Mouse (Mus musculus) midbrain, embryonic 11.5 days (tissue): Measurements from ENCODE around the gene Ppp2r5e. TPM values are rescaled to one million over a fixed set of nuclear protein-coding genes. Genes with fewer than 3 reads are reported as not detected.

Experiments
- ATAC-seq: fragments of 200-750 bp; cut with Nextera tagmentation; 2 replicates; pipeline ENCODE4 v1.8.0; 2017; ENCODE audit warnings: moderate TSS enrichment, moderate library complexity; ENCODE audit not compliant: low FRiP score
- DNase-seq: peaks from one replicate; pipeline ENCODE4 v3.0.0; 2015; ENCODE audit warnings: low spot score; ENCODE audit errors: missing footprints
- H3K27ac ChIP-seq: fragments of 300-500 bp; sonication (generic); 2 replicates; pipeline ENCODE4 v1.5.1; 2014; ENCODE audit warnings: low read depth, low read length
- H3K27me3 ChIP-seq: fragments of 300-500 bp; sonication (generic); 2 replicates; pipeline ENCODE4 v1.6.1; 2014; ENCODE audit warnings: mild to moderate bottlenecking, low read length, moderate library complexity, mixed read lengths; ENCODE audit not compliant: control insufficient read depth, insufficient read depth
- H3K36me3 ChIP-seq: fragments of 300-500 bp; sonication (generic); 2 replicates; pipeline ENCODE4 v1.6.1; 2014; ENCODE audit warnings: mild to moderate bottlenecking, low read length, moderate library complexity, mixed read lengths; ENCODE audit not compliant: control insufficient read depth, insufficient read depth
- H3K4me1 ChIP-seq: fragments of 300-500 bp; sonication (generic); 2 replicates; pipeline ENCODE4 v1.6.1; 2014; ENCODE audit warnings: low read length; ENCODE audit not compliant: control insufficient read depth, insufficient read depth
- H3K4me2 ChIP-seq: fragments of 300-500 bp; sonication (generic); 2 replicates; pipeline ENCODE4 v1.6.1; 2014; ENCODE audit warnings: mild to moderate bottlenecking, moderate library complexity
- H3K4me3 ChIP-seq: fragments of 300-500 bp; sonication (generic); 2 replicates; pipeline ENCODE4 v1.5.1; 2014; ENCODE audit warnings: low read depth, low read length
- H3K9ac ChIP-seq: fragments of 300-500 bp; sonication (generic); 2 replicates; pipeline ENCODE4 v1.6.1; 2014; ENCODE audit warnings: low read length
- H3K9me3 ChIP-seq: fragments of 300-500 bp; sonication (generic); 2 replicates; pipeline ENCODE4 v1.6.1; 2016; ENCODE audit warnings: low read length; ENCODE audit not compliant: control insufficient read depth
- WGBS: fragments of 180-500 bp; shearing (Covaris S2); extraction: QIAGEN DNeasy Blood & Tissue Kit; methylation state at CpG from one replicate; pipeline ENCODE4 v1.1.7; 2014; 5-methylcytosine and 5-hydroxymethylcytosine counted together
- polyA plus RNA-seq: library from polyadenylated mRNA; unstranded; fragments of >200 nt; fragmentation: Nextera tagmentation; extraction: Ambion mirVana; gene quantifications from 2 replicates; pipeline ENCODE4 v1.2.1, GENCODE M21; 2014

Gene Ppp2r5e
- polyA plus RNA-seq, 1 experiment from 2014 or later = 24.7 TPM

GRCm38 (mm10) chr12:75425882-75426281 is 170.2 kb downstream of the Ppp2r5e start:
- Histone ChIP-seq H3K36me3 (no peaks in the 10 kb centered on the region), H3K4me2 (no peak overlapping the region), H3K4me3 (no peak overlapping the region), H3K4me1 (no peaks in the 10 kb centered on the region), H3K9me3 (no peaks in the 10 kb centered on the region), H3K9ac (no peak overlapping the region), H3K27me3 (no peaks in the 10 kb centered on the region), H3K27ac (no peak overlapping the region)
- ATAC-seq = no peak
- no peak for DNase-seq
- WGBS = 88% methylated on average over 7 of the region's 7 CpGs

GRCm38 (mm10) chr12:75424817-75425216 is 171.2 kb downstream of the Ppp2r5e start:
- H3K9ac ChIP-seq = no peak overlapping the region
- no peaks in the 10 kb centered on the region for H3K27me3 ChIP-seq
- H3K36me3 ChIP-seq = no peaks in the 10 kb centered on the region
- H3K27ac ChIP-seq = no peak overlapping the region
- ATAC-seq (no peak), DNase-seq (no peak)
- H3K4me1 ChIP-seq = no peaks in the 10 kb centered on the region
- no peaks in the 10 kb centered on the region for H3K9me3 ChIP-seq
- no peak overlapping the region for H3K4me2 ChIP-seq
- H3K4me3 ChIP-seq = no peak overlapping the region
- 94% methylated on average over 4 of the region's 4 CpGs for WGBS

- ATAC-seq (no peak), DNase-seq (no peak)
- 85% methylated on average over 7 of the region's 7 CpGs for WGBS
- Histone ChIP-seq H3K4me3 (no peak overlapping the region), H3K9me3 (no peaks in the 10 kb centered on the region), H3K9ac (no peak overlapping the region), H3K4me2 (no peak overlapping the region), H3K36me3 (no peaks in the 10 kb centered on the region), H3K27ac (no peak overlapping the region), H3K27me3 (no peaks in the 10 kb centered on the region), H3K4me1 (no peaks in the 10 kb centered on the region)
Measured at GRCm38 (mm10) chr12:75424359-75424758, 171.7 kb downstream of the Ppp2r5e start.

- no peaks in the 10 kb centered on the region for H3K4me1 ChIP-seq
- ATAC-seq (no peak), DNase-seq (no peak)
- H3K4me2 ChIP-seq = no peak within 1 kb of the TSS
- no peak within 1 kb of the TSS for H3K4me3 ChIP-seq
- no peak within 1 kb of the TSS for H3K9ac ChIP-seq
- WGBS = 90% methylated on average over 4 of the region's 4 CpGs
- H3K27me3 ChIP-seq = no peaks in the 10 kb centered on the region
- no peaks in the 10 kb centered on the region for H3K9me3 ChIP-seq
- H3K27ac ChIP-seq = no peak within 1 kb of the TSS
- H3K36me3 ChIP-seq = no peaks in the 10 kb centered on the region
Measured at GRCm38 (mm10) chr12:75416681-75417080, 179.4 kb downstream of the Ppp2r5e start, which contains the start of gene Gphb5. Gene Gphb5 (minus strand): TSS chr12:75416781.

- no peaks in the 10 kb centered on the region for H3K9me3 ChIP-seq
- no peaks in the 10 kb centered on the region for H3K27me3 ChIP-seq
- no peak overlapping the region for H3K9ac ChIP-seq
- H3K4me2 ChIP-seq = no peak overlapping the region
- 81% methylated on average over 6 of the region's 6 CpGs for WGBS
- H3K4me3 ChIP-seq = no peak overlapping the region
- H3K4me1 ChIP-seq = no peaks in the 10 kb centered on the region
- DNase-seq = no peak
- H3K36me3 ChIP-seq = no peaks in the 10 kb centered on the region
- ATAC-seq = no peak
- H3K27ac ChIP-seq = no peak overlapping the region
Measured at GRCm38 (mm10) chr12:75414991-75415390, 181.1 kb downstream of the Ppp2r5e start.

- no peak overlapping the region for H3K4me2 ChIP-seq
- no peak for ATAC-seq
Measured at GRCm38 (mm10) chr12:75412964-75413363, 183.1 kb downstream of the Ppp2r5e start.

More at GRCm38 (mm10) chr12:75412964-75413363, 183.1 kb downstream of the Ppp2r5e start:
- DNase-seq = peak; percentile 64
- Histone ChIP-seq H3K4me3 (no peak overlapping the region), H3K27me3 (no peaks in the 10 kb centered on the region), H3K27ac (no peak overlapping the region), H3K36me3 (no peaks in the 10 kb centered on the region), H3K9me3 (no peaks in the 10 kb centered on the region), H3K4me1 (no peaks in the 10 kb centered on the region), H3K9ac (no peak overlapping the region)
- 87% methylated on average over 9 of the region's 9 CpGs for WGBS

Other genes with a start within 250 kb of the Ppp2r5e start
- not detected in 2 replicates for gene Gphb5, start 179.5 kb downstream of the Ppp2r5e start, polyA plus RNA-seq
- 10.5 and 11.1 TPM in 2 replicates for gene Wdr89, start 73.3 kb upstream of the Ppp2r5e start, polyA plus RNA-seq
- gene Sgpp1, start 139.5 kb upstream of the Ppp2r5e start, polyA plus RNA-seq = 10.0 and 10.2 TPM in 2 replicates
- gene Syne2, start 221.9 kb upstream of the Ppp2r5e start, polyA plus RNA-seq = 79.1 and 80.1 TPM in 2 replicates